Mouse (Mus musculus): ENCODE data around the gene Recql. TPM values are rescaled to one million over a fixed set of nuclear protein-coding genes. Genes with fewer than 3 reads are reported as not detected.

The Recql gene
- 11.2 and 12.2 TPM in 2 replicates for polyA plus RNA-seq (2012; rRNA removed)

DNA sequence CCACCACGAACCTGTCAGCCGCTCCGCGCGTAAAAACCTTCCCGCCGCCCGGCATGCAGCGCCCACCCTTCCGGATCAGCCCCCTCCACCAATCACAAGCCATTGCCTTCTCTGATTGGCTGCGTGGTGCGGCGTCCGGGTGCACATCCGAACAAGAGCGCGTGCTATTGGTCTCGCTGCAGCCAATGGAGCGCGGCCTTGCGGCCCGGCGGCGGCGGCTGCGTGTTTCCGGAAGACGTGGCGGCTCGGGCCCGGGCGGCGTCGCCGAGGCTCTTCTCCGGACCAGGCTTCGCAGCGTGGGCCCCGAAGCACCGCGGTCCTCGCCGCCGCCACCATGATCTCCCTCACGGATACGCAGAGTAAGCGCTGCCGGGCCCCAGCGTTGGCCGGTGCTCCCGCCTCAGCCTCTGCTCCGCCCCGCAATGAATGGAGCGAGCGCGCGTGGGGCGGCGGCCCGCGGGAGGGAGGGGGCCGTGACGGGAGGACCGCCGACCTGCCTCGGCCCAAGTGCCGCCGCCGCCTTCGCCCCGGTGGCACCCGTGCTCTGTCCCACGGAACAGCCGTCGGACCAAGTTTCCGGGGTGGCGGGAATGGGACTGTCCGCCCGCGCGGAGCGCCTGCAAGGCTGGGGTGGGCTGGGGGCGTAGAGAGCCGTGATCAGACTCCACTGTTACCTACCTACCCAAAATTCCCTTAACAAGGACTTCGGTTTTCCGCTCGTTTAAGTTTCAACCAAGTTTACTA is at the start of gene Recql, which contains the start of gene Golt1b:
Recql (minus strand) TSS at position 77 of the 744 bp plus-strand sequence.
Golt1b (plus strand) TSS at position 211 of the 744 bp plus-strand sequence.

DNA sequence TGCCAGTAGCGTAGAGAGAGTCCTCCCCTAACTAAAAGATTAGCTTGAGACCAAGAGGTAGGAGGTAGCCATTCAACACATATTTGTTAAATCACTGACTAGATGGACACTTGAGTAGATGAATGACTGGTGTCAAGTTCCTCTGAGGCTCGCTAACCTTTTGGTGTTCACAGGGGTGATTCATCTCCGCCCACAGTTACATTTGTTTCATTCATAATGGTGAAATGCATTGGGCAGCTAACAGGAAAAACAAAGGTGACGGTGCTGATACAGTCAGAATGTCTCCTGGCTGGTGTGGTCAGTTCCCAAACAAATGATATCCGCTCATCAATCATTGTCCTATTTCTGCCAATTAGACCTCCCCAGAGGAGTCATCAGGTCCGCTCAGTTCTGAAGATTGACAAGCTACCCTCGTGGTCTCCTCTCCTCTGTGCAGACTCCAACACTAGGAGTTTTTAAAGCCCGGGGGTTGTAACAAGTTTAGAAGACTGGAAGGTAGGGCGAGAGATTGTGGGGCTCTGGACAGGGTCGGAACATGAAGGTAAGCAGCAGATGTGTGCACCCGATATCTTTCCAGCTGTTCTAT is 26.1 kb upstream of the Recql start, which contains the start of gene Spx:
Spx (plus strand) TSS at position 536 of the 586 bp plus-strand sequence.

DNA sequence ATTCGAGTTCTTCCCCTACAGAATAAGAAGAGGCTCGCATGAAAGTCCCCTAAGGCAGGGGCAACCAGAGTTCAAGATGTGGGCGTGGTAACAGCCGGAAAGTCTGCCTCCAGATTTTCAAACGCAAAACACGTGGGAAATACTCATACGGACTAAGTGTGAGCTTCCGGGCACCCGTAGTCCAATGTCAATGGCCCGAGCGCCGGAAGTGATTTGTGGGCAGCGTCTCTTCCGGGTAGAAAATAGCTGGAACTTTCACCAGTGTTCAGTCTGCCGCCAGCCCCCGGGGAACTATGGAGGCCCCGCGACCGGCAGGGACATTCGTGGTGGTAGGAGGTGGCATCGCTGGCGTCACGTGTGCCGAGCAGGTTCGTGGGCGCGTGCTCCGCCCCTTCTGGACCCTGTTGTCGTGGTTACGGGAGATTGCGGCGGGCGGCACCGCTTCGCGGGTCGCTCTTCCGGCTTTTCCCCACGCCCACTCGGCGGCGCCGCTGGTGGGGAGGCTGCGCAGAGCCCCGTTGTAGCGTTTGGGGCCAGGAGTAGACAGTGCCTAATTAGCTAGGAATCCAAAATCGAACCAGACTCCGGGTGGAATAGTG is 41.3 kb downstream of the Recql start, which contains the start of gene Pyroxd1:
Pyroxd1 (plus strand) TSS at position 215 of the 599 bp plus-strand sequence.

DNA sequence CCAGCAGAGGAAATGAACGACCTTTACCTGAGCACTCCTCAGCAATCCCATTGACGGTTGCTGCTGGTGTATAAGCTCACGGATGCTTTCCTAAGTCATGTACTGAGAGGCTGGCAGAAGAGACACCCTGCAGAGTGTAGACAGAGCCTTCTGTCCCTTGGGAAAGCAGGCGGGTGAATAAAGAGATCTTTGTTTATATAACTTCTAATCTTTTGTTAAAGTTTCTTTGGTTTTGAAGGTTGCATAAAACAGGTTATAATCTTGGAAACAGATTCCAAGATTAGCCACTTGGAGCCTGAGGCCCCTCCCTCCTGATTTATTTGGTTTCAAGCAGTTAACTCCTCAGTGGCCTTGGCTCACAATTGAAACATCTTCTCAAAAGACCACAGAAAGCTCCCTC is 64.0 kb downstream of the Recql start, which contains the start of gene Slco1a5:
Slco1a5 (minus strand) TSS at position 101 of the 400 bp plus-strand sequence.

Other genes starting within 250 kb of the Recql start
- gene Slco1a6, start 178.6 kb downstream of the Recql start, polyA plus RNA-seq (2012; rRNA removed): not detected in 2 replicates
- gene Iapp, start 88.7 kb downstream of the Recql start, polyA plus RNA-seq (2012; rRNA removed): 0.08 TPM in 1 of 2 replicates, not detected in the other
- not detected in 2 replicates for gene Slco1a5, start 64.1 kb downstream of the Recql start, polyA plus RNA-seq (2012; rRNA removed)
- 2.6 and 3.0 TPM in 2 replicates for gene Pyroxd1, start 41.4 kb downstream of the Recql start, polyA plus RNA-seq (2012; rRNA removed)
- 8.0 and 9.9 TPM in 2 replicates for gene Golt1b, start 134 bp upstream of the Recql start, polyA plus RNA-seq (2012; rRNA removed)
- 0.49 and 0.75 TPM in 2 replicates for gene Spx, start 26.4 kb upstream of the Recql start, polyA plus RNA-seq (2012; rRNA removed)
- gene Gys2, start 86.0 kb upstream of the Recql start, polyA plus RNA-seq (2012; rRNA removed): 20.4 and 23.2 TPM in 2 replicates
- gene Ldhb, start 120.9 kb upstream of the Recql start, polyA plus RNA-seq (2012; rRNA removed): 15.1 and 17.6 TPM in 2 replicates
- gene Kcnj8, start 184.5 kb upstream of the Recql start, polyA plus RNA-seq (2012; rRNA removed): 0.78 and 0.90 TPM in 2 replicates